Mouse (Mus musculus): ENCODE measurements around the gene Nrxn1. TPM values are rescaled to one million over a fixed set of nuclear protein-coding genes. Genes with fewer than 3 reads are reported as not detected.

Gene Nrxn1
- polyA plus RNA-seq, 2 experiments: 6.3 to 12.2 TPM

DNA sequence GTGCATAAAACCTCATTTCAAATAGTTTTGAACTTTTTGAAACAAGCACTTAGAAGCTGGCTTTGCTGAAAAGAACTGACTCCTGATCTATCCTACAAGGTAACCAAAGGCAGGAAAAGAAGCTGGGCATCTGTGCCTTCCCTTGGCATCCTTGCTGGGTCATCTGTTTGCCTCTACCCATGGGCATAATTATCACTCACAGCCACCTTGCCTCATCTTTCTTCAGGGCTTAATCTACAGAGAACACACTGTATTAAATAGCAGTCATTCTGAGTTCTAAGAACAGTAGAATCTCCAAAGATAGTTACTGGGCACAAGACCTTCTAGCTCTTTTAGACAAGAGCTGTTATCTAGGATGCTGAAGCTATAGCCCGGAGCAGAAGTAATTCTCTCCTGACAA is 442.6 kb downstream of the Nrxn1 start:
- 72% methylated on average over 1 of the region's 1 CpGs for WGBS
- H3K4me2 ChIP-seq (replicated peaks; ENCODE audit: low read depth, low read length, severe bottlenecking): no peak overlapping the region
- ATAC-seq (ENCODE audit: low FRiP score, low read depth): no peak

DNA sequence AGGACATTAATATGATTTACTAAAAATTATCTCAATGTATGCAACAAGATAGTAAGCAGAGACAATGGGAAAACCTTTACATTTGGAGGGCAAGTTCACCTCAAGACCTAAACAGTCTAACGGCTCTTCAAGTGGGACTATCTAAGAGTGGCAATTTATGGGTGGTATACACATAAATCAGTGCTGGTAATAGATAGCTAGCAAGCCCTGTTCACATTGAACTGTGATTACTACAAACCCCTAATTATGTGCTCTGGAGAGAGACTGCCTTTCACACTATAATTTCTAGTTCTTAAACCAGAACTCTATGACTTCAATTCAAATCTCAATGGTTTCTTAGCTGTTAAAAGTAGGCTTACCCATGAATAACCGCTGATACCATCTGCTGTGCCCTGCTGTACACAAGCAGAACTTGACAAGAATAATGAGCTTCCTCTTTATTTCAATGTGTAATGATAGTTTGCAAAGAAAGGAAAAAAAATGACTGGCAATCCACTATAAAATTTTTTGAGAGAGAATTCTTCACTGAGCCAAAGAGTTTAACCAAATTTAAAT is 453.8 kb downstream of the Nrxn1 start:
- no peak for TF ChIP-seq POLR2A (IDR thresholded peaks at IDR 0.05; ENCODE audit: borderline replicate concordance, extremely low read depth, insufficient read depth, insufficient read length)
- H3K27me3 ChIP-seq (ENCODE audit: control insufficient read depth, insufficient read depth, low read length): no peaks in the 10 kb centered on the region

More for the DNA sequence above, 442.6 kb downstream of the Nrxn1 start:
- Histone ChIP-seq H3K36me3 (ENCODE audit: control insufficient read depth, insufficient read depth, low read length) (no peaks in the 10 kb centered on the region), H3K27me3 (ENCODE audit: control insufficient read depth, insufficient read depth, low read length) (no peaks in the 10 kb centered on the region), H3K27ac (replicated peaks; ENCODE audit: low read depth, low read length) (no peak overlapping the region), H3K9ac (ENCODE audit: low read depth, low read length, severe bottlenecking) (no peak overlapping the region), H3K4me1 (ENCODE audit: control insufficient read depth, insufficient read depth, low read length) (0 out of 2 replicates have a peak, but pooled peaks cover 1% of the 10 kb centered on the region), H3K4me3 (replicated peaks; ENCODE audit: low read length) (no peak overlapping the region), H3K9me3 (ENCODE audit: control insufficient read depth, low read length) (no peaks in the 10 kb centered on the region)
- TF ChIP-seq POLR2A (IDR thresholded peaks at IDR 0.05; ENCODE audit: borderline replicate concordance, extremely low read depth, insufficient read depth, insufficient read length): no peak
- DNase-seq (ENCODE audit: low spot score): no peak

DNA sequence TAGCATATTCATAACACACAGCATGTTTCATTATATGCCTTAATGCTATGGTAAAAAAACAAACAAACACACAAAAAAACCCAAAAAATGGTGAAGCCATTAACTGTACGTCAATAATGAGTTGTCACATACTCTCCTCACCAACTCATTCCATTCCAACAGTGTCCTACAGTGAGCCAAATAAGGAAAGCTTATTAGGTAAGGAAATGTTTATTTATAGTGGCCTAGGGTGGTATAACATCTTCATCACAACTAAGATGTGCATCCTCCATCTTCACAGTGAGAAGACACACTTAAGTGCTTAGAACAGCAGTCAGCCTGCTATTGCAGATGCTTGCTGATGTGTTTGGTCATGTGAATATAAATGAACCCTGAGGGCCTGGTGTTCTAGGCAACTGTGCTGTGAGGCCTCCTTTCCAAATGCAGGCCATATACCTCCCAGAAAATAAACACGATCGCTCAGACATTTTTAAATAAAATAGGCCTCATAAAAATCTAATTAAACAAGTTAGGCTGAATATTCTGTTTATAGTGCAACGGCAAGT is 454.6 kb downstream of the Nrxn1 start:
- Histone ChIP-seq H3K9ac (ENCODE audit: low read depth, low read length, severe bottlenecking) (no peak overlapping the region), H3K4me3 (replicated peaks; ENCODE audit: low read length) (no peak overlapping the region), H3K36me3 (ENCODE audit: control insufficient read depth, insufficient read depth, low read length) (no peaks in the 10 kb centered on the region), H3K27ac (replicated peaks; ENCODE audit: low read depth, low read length) (no peak overlapping the region), H3K9me3 (ENCODE audit: control insufficient read depth, low read length) (no peaks in the 10 kb centered on the region), H3K27me3 (ENCODE audit: control insufficient read depth, insufficient read depth, low read length) (no peaks in the 10 kb centered on the region), H3K4me1 (ENCODE audit: control insufficient read depth, insufficient read depth, low read length) (no peaks in the 10 kb centered on the region), H3K4me2 (replicated peaks; ENCODE audit: low read depth, low read length, severe bottlenecking) (no peak overlapping the region)
- ATAC-seq (ENCODE audit: low FRiP score, low read depth) (no peak), DNase-seq (ENCODE audit: low spot score) (no peak)
- TF ChIP-seq POLR2A (IDR thresholded peaks at IDR 0.05; ENCODE audit: borderline replicate concordance, extremely low read depth, insufficient read depth, insufficient read length): no peak
- 63% methylated on average over 4 of the region's 4 CpGs for WGBS

More for the DNA sequence above, 453.8 kb downstream of the Nrxn1 start:
- no peak for DNase-seq (ENCODE audit: low spot score)
- Histone ChIP-seq H3K36me3 (ENCODE audit: control insufficient read depth, insufficient read depth, low read length) (no peaks in the 10 kb centered on the region), H3K27ac (replicated peaks; ENCODE audit: low read depth, low read length) (no peak overlapping the region), H3K4me1 (ENCODE audit: control insufficient read depth, insufficient read depth, low read length) (no peaks in the 10 kb centered on the region), H3K9ac (ENCODE audit: low read depth, low read length, severe bottlenecking) (no peak overlapping the region), H3K4me3 (replicated peaks; ENCODE audit: low read length) (no peak overlapping the region), H3K4me2 (replicated peaks; ENCODE audit: low read depth, low read length, severe bottlenecking) (no peak overlapping the region), H3K9me3 (ENCODE audit: control insufficient read depth, low read length) (no peaks in the 10 kb centered on the region)
- 54% methylated on average over 2 of the region's 2 CpGs for WGBS
- ATAC-seq (ENCODE audit: low FRiP score, low read depth): no peak

DNA sequence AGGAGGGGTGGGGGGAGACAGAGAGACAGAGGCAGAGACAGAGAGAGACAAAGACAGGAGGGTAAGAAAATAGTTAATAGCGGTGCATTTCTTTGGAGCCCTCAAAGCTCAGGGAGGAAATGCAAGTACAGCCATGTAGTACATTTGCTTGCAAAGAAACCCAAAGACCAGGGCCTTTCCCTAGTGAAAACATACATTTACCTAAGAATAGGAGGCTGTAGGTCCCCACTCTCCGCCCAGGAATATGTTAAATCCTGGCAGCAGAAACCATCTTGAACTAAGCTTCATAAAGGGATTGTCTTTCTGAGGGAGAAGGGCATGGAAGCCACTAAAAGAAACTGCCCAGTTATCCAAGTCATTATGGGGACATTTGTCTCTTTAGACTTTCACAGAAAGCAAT is 461.5 kb downstream of the Nrxn1 start:
- Histone ChIP-seq H3K4me3 (replicated peaks; ENCODE audit: low read length) (no peak overlapping the region), H3K4me2 (replicated peaks; ENCODE audit: low read depth, low read length, severe bottlenecking) (no peak overlapping the region), H3K9me3 (ENCODE audit: control insufficient read depth, low read length) (no peaks in the 10 kb centered on the region), H3K27ac (replicated peaks; ENCODE audit: low read depth, low read length) (no peak overlapping the region), H3K27me3 (ENCODE audit: control insufficient read depth, insufficient read depth, low read length) (no peaks in the 10 kb centered on the region), H3K4me1 (ENCODE audit: control insufficient read depth, insufficient read depth, low read length) (no peaks in the 10 kb centered on the region), H3K9ac (ENCODE audit: low read depth, low read length, severe bottlenecking) (no peak overlapping the region), H3K36me3 (ENCODE audit: control insufficient read depth, insufficient read depth, low read length) (no peaks in the 10 kb centered on the region)
- DNase-seq (ENCODE audit: low spot score): no peak
- no peak for ATAC-seq (ENCODE audit: low FRiP score, low read depth)
- TF ChIP-seq POLR2A (IDR thresholded peaks at IDR 0.05; ENCODE audit: borderline replicate concordance, extremely low read depth, insufficient read depth, insufficient read length): no peak
- 62% methylated on average over 2 of the region's 2 CpGs for WGBS

DNA sequence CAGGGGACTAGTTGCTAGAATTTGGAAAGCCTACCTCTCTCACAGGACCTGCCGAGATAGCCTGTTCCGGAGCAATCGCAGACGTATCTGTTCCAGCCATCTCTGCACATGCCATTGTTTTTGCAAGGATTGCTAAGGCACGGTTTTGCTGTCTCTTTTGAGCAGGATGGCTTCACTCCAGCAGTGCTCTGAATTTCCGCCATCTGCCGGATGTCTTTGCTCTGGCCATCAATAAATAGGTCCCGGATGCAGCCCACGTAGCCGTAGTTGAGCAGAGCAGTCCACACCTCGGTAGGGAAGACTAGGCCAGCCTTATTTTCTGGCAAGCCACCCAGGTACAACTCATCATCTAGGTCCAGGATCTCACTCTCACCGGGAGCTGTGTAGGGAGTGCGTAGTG is 463.0 kb downstream of the Nrxn1 start:
- DNase-seq (ENCODE audit: low spot score) (no peak), ATAC-seq (ENCODE audit: low FRiP score, low read depth) (no peak; the same call in 1 of the 2 replicates)
- H3K27me3 ChIP-seq (ENCODE audit: control insufficient read depth, insufficient read depth, low read length): no peaks in the 10 kb centered on the region
- WGBS: 78% methylated on average over 13 of the region's 13 CpGs
- H3K4me3 ChIP-seq (replicated peaks; ENCODE audit: low read length): no peak overlapping the region
- no peak for TF ChIP-seq POLR2A (IDR thresholded peaks at IDR 0.05; ENCODE audit: borderline replicate concordance, extremely low read depth, insufficient read depth, insufficient read length)
- H3K27ac ChIP-seq (replicated peaks; ENCODE audit: low read depth, low read length): no peak overlapping the region
- H3K9me3 ChIP-seq (ENCODE audit: control insufficient read depth, low read length): no peaks in the 10 kb centered on the region
- no peak overlapping the region for H3K9ac ChIP-seq (ENCODE audit: low read depth, low read length, severe bottlenecking)
- no peaks in the 10 kb centered on the region for H3K36me3 ChIP-seq (ENCODE audit: control insufficient read depth, insufficient read depth, low read length)
- H3K4me1 ChIP-seq (ENCODE audit: control insufficient read depth, insufficient read depth, low read length): no peaks in the 10 kb centered on the region
- H3K4me2 ChIP-seq (replicated peaks; ENCODE audit: low read depth, low read length, severe bottlenecking): no peak overlapping the region
